ENCODE assay signal across 9 mouse cellular contexts in the genomic region with DNA sequence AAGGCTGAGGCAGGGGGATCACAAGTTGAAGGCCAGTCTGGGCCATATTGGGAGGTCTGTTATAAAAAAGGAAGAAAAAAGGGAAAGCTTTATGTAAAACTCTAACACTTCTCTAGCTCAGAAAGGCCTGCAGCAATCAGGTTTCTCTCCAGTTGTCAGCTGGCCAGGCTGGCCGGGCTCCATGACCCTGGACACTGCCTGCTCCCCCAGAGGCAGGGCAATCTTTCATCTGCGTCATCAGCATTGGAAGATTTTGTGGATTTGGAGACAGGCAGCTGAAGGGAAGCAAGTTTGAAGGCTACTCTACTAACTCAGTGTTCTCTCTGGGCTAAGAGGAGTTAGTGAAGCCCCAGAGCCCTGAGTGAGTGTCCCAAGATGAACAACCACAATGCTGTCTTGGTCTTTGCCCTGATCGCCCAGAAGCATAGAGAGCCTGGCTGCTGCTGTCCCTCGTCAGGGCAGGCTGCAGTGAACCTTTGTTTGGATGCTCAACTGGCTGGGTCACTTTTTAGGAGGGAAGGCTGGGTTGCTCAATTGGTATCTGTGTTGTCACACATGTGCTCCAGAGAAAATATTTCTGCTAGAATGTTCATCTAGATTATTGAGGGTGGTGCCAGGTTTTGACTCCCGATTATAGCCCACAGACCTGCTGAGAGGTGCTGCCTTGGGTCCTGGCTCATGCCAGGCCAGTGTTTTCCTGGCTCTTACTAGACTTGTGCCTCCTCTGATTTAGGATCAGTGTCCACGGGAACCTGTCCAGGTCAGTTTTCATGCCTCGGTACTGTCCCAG. TPM values are rescaled to one million over a fixed set of nuclear protein-coding genes. Genes with fewer than 3 reads are reported as not detected.
DNase-seq lines count a peak whose midpoint lies in the region; ATAC-seq and TF ChIP-seq lines count a peak whose summit lies in the region.
"Had no signal": no experiment of that assay in that cellular context is flagged by ENCODE, and none has a peak within 500 bp of the region (broad histone marks: within the 10 kb centered on the region; RNA-seq: fewer than 3 reads in every experiment).

No protein-coding gene starts in this region.

- no peak for TF ChIP-seq POLR2A in heart, adult 2 months (IDR thresholded peaks at IDR 0.05; ENCODE audit: insufficient read depth, low read depth, low read length)

- peaks cover 8% of the 10 kb centered on the region for H3K4me1 ChIP-seq in heart, adult 2 months (ENCODE audit: control insufficient read depth, insufficient read depth, low read length)
- H3K4me1 ChIP-seq in heart, embryonic 10.5 days = no peaks in the 10 kb centered on the region; the same call in 1 of the 2 replicates
- peaks cover 22% of the 10 kb centered on the region; the same call in 1 of the 2 replicates for H3K4me1 ChIP-seq in liver, postnatal 0 days (ENCODE audit: insufficient read depth)

- intact Hi-C loops in heart, adult 2 months (cut with DNase I) = loop anchor here (10.0 kb wide), 1 partner anchor 214 kb away; the partner anchor contains the start of gene Prkcz
- intact Hi-C loops in gastrocnemius, postnatal 36 days (cut with DNase I) = no loop called here

- peak; percentile 64 for ATAC-seq in liver, postnatal 0 days
- ATAC-seq: intestine, embryonic 16.5 days had no signal

- H3K4me3 ChIP-seq in heart, adult 2 months = no peak overlapping the region
- no peak overlapping the region for H3K4me3 ChIP-seq in heart, embryonic 10.5 days
- H3K4me3 ChIP-seq in liver, postnatal 0 days (ENCODE audit: low read depth, low read length) = no peak overlapping the region

- no peaks in the 10 kb centered on the region; the same call in 1 of the 2 replicates for H3K79me2 ChIP-seq in heart, adult 2 months (replicated peaks; ENCODE audit: control insufficient read depth, insufficient read depth, low read length)

- peak overlapping the region; percentile 15; the same call in 1 of the 2 replicates for H3K27ac ChIP-seq in heart, adult 2 months
- no peak overlapping the region for H3K27ac ChIP-seq in heart, embryonic 10.5 days
- peak overlapping the region; percentile 66 for H3K27ac ChIP-seq in liver, postnatal 0 days (ENCODE audit: low read depth)

- DNase-seq in heart, adult 2 months = peak; percentile 76 to 77
- DNase-seq in heart, embryonic 10.5 days (ENCODE audit: low spot score) = no peak
- peak; percentile 93 to 97 for DNase-seq in adrenal gland, adult (ENCODE audit: inconsistent age in 2 of 2, low spot score in 1 of 2)
- DNase-seq in gastrocnemius, postnatal 36 days = peak; percentile 74 to 84
- DNase-seq in liver, postnatal 0 days = no peak
- DNase-seq in embryo, embryonic 10 days (ENCODE audit: low spot score) = no peak
- DNase-seq in spleen, postnatal 36 days (ENCODE audit: low spot score in 2 of 2) = no peak
- no peak for DNase-seq in layer of hippocampus, postnatal 25 days (ENCODE audit: extremely low spot score in 1 of 2, low spot score in 1 of 2)

- no peak for TF ChIP-seq EP300 in heart, adult 2 months (IDR thresholded peaks at IDR 0.05; ENCODE audit: insufficient read depth, low read depth, low read length)
- no peak for TF ChIP-seq EP300 in liver, postnatal 0 days (IDR thresholded peaks at IDR 0.05; ENCODE audit: low read depth)

- no peak overlapping the region for H3K9ac ChIP-seq in heart, adult 2 months (ENCODE audit: low read depth, low read length)
- H3K9ac ChIP-seq in liver, postnatal 0 days (replicated peaks) = peak overlapping the region; percentile 16; the same call in 1 of the 2 replicates

- no peaks in the 10 kb centered on the region for H3K27me3 ChIP-seq in heart, adult 2 months (ENCODE audit: control insufficient read depth, insufficient read depth, low read length)
- H3K27me3 ChIP-seq in heart, embryonic 10.5 days (ENCODE audit: insufficient read depth, poor library complexity, severe bottlenecking) = no peaks in the 10 kb centered on the region
- H3K27me3 ChIP-seq in liver, postnatal 0 days (ENCODE audit: insufficient read depth, low read length) = no peaks in the 10 kb centered on the region

- no peak overlapping the region for H3K4me2 ChIP-seq in liver, postnatal 0 days (ENCODE audit: low read depth, low read length)

- no peaks in the 10 kb centered on the region for H3K36me3 ChIP-seq in heart, adult 2 months (ENCODE audit: control insufficient read depth, insufficient read depth, low read length)
- H3K36me3 ChIP-seq in heart, embryonic 10.5 days = peaks cover 46% of the 10 kb centered on the region
- H3K36me3 ChIP-seq in liver, postnatal 0 days (replicated peaks; ENCODE audit: insufficient read depth, low read length) = peaks cover 53% of the 10 kb centered on the region

- no peaks in the 10 kb centered on the region for H3K9me3 ChIP-seq in heart, embryonic 10.5 days
- H3K9me3 ChIP-seq in liver, postnatal 0 days (ENCODE audit: low read length) = no peaks in the 10 kb centered on the region

- 59% methylated on average over 7 of the region's 7 CpGs for whole genome bisulfite sequencing in heart, adult 2 months
- 80% methylated on average over 7 of the region's 7 CpGs for WGBS in heart, embryonic 10.5 days
- WGBS in liver, postnatal 0 days (ENCODE audit: insufficient replicate concordance) = 73% methylated on average over 7 of the region's 7 CpGs

- no peak for TF ChIP-seq CTCF in heart, adult 2 months (IDR thresholded peaks at IDR 0.05)
- no peak for TF ChIP-seq CTCF in liver, postnatal 0 days (IDR thresholded peaks at IDR 0.05; ENCODE audit: low read depth)

RNA-seq across cellular contexts. Expression of gene Nadk, which starts 16.4 kb away (rescaled TPM):
- total RNA-seq in heart, adult 2 months (2021) = 10 to 100 TPM; 28.4 to 33.2 TPM
- 42.0 and 49.5 TPM in 2 replicates for polyA plus RNA-seq in heart, adult 2 months (2012; rRNA removed)
- polyA plus RNA-seq in heart, embryonic 10.5 days (2016; fragmentation: Nextera tagmentation; extraction: Ambion mirVana) = 70.8 and 93.3 TPM in 2 replicates
- total RNA-seq in gastrocnemius, postnatal 36 days (2021) = 10 to 100 TPM; 16.6 to 16.9 TPM
- polyA plus RNA-seq in liver, postnatal 0 days (2015; fragmentation: Nextera tagmentation; extraction: Ambion mirVana) = 50.1 and 55.5 TPM in 2 replicates
- 10 to 100 TPM; 67.1 to 68.5 TPM for total RNA-seq in layer of hippocampus, postnatal 25 days (2021)

RNA-seq across cellular contexts. Expression of gene Slc35e2, which starts 22.7 kb away (rescaled TPM):
- total RNA-seq in heart, adult 2 months (2021) = 1 to 10 TPM; 6.3 to 8.2 TPM
- polyA plus RNA-seq in heart, adult 2 months (2012; rRNA removed) = 4.1 and 7.2 TPM in 2 replicates
- polyA plus RNA-seq in heart, embryonic 10.5 days (2016; fragmentation: Nextera tagmentation; extraction: Ambion mirVana) = 8.4 and 9.5 TPM in 2 replicates
- 1 to 10 TPM; 2.9 to 3.8 TPM for total RNA-seq in gastrocnemius, postnatal 36 days (2021)
- polyA plus RNA-seq in liver, postnatal 0 days (2015; fragmentation: Nextera tagmentation; extraction: Ambion mirVana) = 5.4 and 5.6 TPM in 2 replicates
- total RNA-seq in layer of hippocampus, postnatal 25 days (2021) = 10 to 100 TPM; 41.5 to 42.5 TPM

RNA-seq across cellular contexts. Expression of gene Cdk11b, which starts 46.1 kb away (rescaled TPM):
- total RNA-seq in heart, adult 2 months (2021) = 10 to 100 TPM; 29.3 to 30.2 TPM
- polyA plus RNA-seq in heart, adult 2 months (2012; rRNA removed) = 17.4 and 20.5 TPM in 2 replicates
- 48.6 and 60.2 TPM in 2 replicates for polyA plus RNA-seq in heart, embryonic 10.5 days (2016; fragmentation: Nextera tagmentation; extraction: Ambion mirVana)
- 10 to 100 TPM; 20.6 to 28.1 TPM for total RNA-seq in gastrocnemius, postnatal 36 days (2021)
- 22.8 and 24.9 TPM in 2 replicates for polyA plus RNA-seq in liver, postnatal 0 days (2015; fragmentation: Nextera tagmentation; extraction: Ambion mirVana)
- total RNA-seq in layer of hippocampus, postnatal 25 days (2021) = 10 to 100 TPM; 41.1 to 47.3 TPM

Comparison
In these comparisons a context has a peak if more than half of its experiments do, and no peak if none do; other contexts are left out.
1. DNase-seq: peak in heart, adult 2 months (2 of 2), adrenal gland, adult (2 of 2) and gastrocnemius, postnatal 36 days (2 of 2); none in heart, embryonic 10.5 days (single experiment), liver, postnatal 0 days (single experiment), embryo, embryonic 10 days (single experiment), spleen, postnatal 36 days (0 of 2) and layer of hippocampus, postnatal 25 days (0 of 2).
2. RNA of gene Slc35e2, which starts 22.7 kb away (total RNA-seq): 41.5 to 42.5 TPM in layer of hippocampus, postnatal 25 days; 6.3 to 8.2 TPM in heart, adult 2 months and 2.9 to 3.8 TPM in gastrocnemius, postnatal 36 days; every median in the first group is over 4 times any median in the second.